Mouse (Mus musculus) mesoderm, embryonic 11.5 days (tissue): Measurements from ENCODE around the gene Kcna10.
A peak's percentile ranks its signal among the peaks of the same experiment; 100 is the strongest.

Source experiments
- DNase-seq: peaks from one replicate; pipeline ENCODE4 v3.0.0-alpha.2; 2012; ENCODE audit warnings: low read depth, low spot score

Gene Kcna10

GRCm38 (mm10) chr3:107201310-107202180 lies 18.7 kb downstream of the Kcna10 start:
- DNase-seq: no peak

GRCm38 (mm10) chr3:107204413-107204812 lies 21.6 kb downstream of the Kcna10 start:
- no peak for DNase-seq

- DNase-seq: no peak
Measured at GRCm38 (mm10) chr3:107205170-107205569, 22.3 kb downstream of the Kcna10 start.

GRCm38 (mm10) chr3:107205994-107206393 lies 23.1 kb downstream of the Kcna10 start:
- DNase-seq: peak; percentile 70

- no peak for DNase-seq
Measured at GRCm38 (mm10) chr3:107206490-107207150, 23.8 kb downstream of the Kcna10 start.

- DNase-seq: peak; percentile 61
Measured at GRCm38 (mm10) chr3:107207625-107208253, 24.9 kb downstream of the Kcna10 start.

- DNase-seq: no peak
Measured at GRCm38 (mm10) chr3:107214606-107215005, 31.8 kb downstream of the Kcna10 start.

- no peak for DNase-seq
Measured at GRCm38 (mm10) chr3:107216400-107217100, 33.7 kb downstream of the Kcna10 start.

- no peak for DNase-seq
Measured at GRCm38 (mm10) chr3:107217101-107217480, 34.2 kb downstream of the Kcna10 start.

GRCm38 (mm10) chr3:107218572-107218971 lies 35.7 kb downstream of the Kcna10 start:
- no peak for DNase-seq

- DNase-seq: no peak
Measured at GRCm38 (mm10) chr3:107221608-107222007, 38.8 kb downstream of the Kcna10 start, which contains the start of gene Cym. Cym (minus strand) TSS chr3:107221732.

GRCm38 (mm10) chr3:107223230-107223629 lies 40.4 kb downstream of the Kcna10 start:
- no peak for DNase-seq

- DNase-seq: no peak
Measured at GRCm38 (mm10) chr3:107225820-107226219, 43.0 kb downstream of the Kcna10 start.

GRCm38 (mm10) chr3:107229221-107229620 lies 46.4 kb downstream of the Kcna10 start:
- no peak for DNase-seq

GRCm38 (mm10) chr3:107229822-107230221 lies 47.0 kb downstream of the Kcna10 start:
- DNase-seq: no peak

GRCm38 (mm10) chr3:107230527-107230926 lies 47.7 kb downstream of the Kcna10 start, which contains the start of gene A630076J17Rik:
A630076J17Rik (plus strand) TSS chr3:107230614.
- DNase-seq: no peak

- no peak for DNase-seq
Measured at GRCm38 (mm10) chr3:107231202-107231601, 48.3 kb downstream of the Kcna10 start.

GRCm38 (mm10) chr3:107233351-107233813 lies 50.5 kb downstream of the Kcna10 start:
- peak; percentile 86 for DNase-seq

- DNase-seq: no peak
Measured at GRCm38 (mm10) chr3:107233945-107234344, 51.1 kb downstream of the Kcna10 start.

- no peak for DNase-seq
Measured at GRCm38 (mm10) chr3:107238051-107238450, 55.2 kb downstream of the Kcna10 start.

GRCm38 (mm10) chr3:107238471-107238980 lies 55.7 kb downstream of the Kcna10 start:
- DNase-seq: no peak
